Mouse (Mus musculus) MEL-GATA-1-ER (cell line): ENCODE data around the gene Selenoi.
"Not testable (repeated sequence)": the region's sequence is repeated elsewhere in the genome, so short reads cannot be mapped to it uniquely, and the experiment has no call there.

Source experiments
- DNase-seq: peaks from one replicate; pipeline ENCODE4 v3.0.0-alpha.2; 2012; ENCODE audit warnings: low read depth; ENCODE audit errors: extremely low read depth

The Selenoi gene

DNA sequence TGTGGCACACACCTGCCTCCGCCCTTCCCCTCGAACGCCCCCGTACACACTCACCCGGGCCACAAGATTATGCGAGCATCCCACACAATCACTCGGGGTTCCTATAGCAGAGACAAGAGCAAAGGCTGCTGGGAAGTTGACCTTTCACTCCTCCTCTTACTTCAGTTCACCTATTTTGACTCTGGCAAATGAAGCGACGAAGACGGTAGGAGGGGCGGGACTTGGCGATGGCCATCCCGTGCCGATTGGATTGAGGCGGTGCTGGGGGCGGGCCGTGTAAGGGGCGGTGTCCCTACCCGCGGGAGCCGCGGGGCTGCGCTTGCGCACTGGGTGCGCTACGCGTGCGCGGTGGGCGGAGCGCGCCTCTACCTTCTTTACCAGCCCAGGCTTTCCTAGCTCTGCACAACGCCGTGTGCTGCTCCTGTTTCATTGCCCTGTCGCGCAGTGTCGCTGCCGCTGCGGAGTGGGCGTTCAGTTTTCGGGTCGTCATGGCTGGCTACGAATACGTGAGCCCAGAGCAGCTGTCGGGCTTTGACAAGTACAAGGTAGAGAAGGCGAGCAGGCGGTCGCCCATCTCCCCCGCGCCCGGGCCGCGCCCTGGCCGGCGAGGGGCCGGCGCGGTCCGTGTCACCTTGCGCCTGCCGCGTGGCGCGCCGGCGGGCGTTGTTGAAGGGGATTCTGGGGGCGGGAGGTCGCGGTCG is at the start of gene Selenoi:
Gene Selenoi, plus strand, starts transcription at position 311 of the 701 bp plus-strand sequence.
- DNase-seq: peak; percentile 99

DNA sequence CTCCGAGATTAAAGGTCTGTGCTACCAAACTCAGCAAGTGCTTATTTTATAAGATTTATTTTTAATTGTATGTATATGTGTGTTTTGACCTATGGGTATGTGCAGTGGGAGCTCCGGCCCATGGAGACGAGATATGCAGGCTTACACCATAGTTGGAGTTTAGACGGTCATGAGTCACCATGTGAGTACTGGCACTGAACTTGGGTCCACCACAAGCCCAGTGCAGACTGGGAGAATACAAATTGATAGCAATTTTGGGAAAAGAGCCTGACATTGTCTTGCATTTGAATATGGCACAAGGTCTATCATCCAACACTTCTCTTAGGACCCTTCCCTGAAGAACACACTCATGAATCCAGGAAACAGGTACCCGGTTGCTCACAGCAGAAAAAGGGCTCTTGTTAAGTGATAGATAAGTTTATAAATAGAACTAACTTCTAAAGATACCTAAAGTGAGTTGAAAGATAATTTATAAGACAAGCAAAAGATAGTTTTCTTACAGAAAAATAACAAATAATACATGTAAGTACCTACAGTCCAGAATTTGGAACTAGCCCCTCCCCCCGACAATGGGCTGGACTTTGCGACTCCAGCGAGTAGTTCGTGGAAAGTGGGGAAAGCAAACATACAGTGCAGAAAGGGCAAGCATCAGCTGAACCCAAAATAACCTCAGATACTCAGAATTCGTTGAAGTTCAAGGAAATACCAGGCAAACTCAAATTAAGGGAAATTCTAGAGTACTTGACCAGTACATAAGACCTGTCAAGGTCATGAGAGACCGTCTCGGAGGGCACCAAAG is 44.5 kb upstream of the Selenoi start:
- no peak for DNase-seq

DNA sequence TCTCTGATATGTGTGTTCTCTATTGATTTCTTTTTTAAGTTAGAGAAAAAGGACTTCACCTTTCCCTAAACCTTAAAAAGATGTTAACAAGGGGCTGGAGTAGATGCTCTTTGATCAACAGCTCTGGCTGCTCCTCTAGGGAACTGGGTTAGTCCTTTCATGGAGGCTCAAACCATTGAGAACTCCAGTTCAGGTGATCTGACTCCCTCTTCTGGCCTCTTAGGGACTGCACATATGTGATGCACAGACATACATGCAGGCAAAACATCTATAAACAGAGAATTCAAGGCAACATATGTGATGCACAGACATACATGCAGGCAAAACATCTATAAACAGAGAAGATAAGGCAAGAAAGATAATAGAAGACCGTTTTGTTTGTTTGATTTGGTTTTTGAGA is 39.9 kb upstream of the Selenoi start:
- DNase-seq: no peak

DNA sequence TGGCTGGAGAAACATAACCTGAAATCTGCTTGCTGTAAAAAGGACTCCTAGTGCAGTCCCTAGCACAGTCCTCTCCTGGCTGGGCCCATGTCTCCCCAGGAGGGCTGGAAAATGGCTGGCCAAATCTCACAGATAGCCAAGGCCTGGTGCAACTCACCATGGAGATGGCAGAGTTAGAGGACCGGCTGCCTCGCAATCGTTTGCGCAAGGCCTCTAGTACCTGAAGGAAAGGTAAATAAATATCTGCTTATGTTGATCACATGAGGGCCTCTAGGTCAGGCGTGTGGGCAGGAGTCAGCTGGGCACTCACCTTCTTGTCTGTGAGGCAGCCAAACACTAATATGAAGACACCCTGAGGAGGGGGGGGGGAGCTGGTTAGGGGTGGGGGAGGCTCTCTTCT is 37.0 kb upstream of the Selenoi start:
- no peak for DNase-seq

DNA sequence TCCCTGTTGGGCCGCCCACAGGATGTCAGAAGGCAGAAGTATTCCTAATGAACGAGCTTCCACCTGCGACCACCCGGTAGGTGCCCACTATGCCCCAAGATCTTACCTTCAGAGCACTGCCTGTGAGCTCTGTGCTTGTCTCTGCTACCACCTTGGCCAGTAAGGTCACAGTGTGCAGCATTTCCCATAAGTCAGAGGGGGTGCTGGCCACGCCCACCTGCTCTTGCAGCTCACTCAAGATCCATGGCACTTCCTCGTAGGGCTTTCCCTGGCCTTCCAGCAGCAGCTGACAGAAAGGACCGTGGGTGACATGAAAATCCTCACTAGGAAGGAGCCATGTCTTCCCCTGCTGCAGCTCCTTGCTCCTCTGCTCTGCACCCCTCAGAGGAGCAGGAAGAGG is 34.1 kb upstream of the Selenoi start:
- peak; percentile 71 for DNase-seq

DNA sequence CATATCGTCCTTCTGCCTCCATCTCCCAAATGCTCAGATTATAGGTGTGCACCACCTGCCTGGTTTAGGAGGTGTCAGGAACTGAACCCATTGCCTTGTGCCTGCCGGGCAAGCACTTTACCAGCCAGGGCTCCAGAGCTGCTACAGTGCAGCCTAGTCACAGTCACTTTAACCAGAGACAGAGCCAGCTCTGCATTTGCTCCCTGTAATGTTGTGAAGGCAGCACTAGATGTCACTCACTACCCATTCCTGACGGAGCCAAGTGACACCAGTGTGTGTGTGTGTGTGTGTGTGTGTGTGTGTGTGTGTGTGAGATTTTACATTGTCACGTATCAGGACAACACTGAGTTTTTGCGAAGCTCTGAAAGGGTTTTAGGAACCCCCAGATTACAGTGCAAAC is 30.9 kb upstream of the Selenoi start:
- DNase-seq: peak; percentile 39

DNA sequence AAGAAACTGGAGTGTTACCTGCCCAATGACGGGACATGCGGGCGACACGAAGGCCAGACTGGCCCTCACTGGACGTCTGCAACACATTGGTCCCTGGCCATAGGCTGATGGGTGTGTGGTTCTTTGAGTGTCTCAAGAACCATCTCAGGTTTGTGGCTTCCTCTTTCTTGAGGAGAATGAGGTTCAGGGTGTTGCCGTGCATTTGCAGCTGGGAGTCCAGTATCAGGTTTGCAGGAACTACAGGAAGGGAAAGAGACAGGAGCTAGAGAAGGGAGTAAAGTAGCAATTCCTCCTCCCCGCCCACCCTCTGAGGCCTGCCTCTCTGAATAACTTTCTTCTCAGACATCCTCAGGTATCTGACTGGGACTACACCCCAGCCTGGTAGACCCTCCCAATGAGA is 30.2 kb upstream of the Selenoi start:
- peak; percentile 36 for DNase-seq

DNA sequence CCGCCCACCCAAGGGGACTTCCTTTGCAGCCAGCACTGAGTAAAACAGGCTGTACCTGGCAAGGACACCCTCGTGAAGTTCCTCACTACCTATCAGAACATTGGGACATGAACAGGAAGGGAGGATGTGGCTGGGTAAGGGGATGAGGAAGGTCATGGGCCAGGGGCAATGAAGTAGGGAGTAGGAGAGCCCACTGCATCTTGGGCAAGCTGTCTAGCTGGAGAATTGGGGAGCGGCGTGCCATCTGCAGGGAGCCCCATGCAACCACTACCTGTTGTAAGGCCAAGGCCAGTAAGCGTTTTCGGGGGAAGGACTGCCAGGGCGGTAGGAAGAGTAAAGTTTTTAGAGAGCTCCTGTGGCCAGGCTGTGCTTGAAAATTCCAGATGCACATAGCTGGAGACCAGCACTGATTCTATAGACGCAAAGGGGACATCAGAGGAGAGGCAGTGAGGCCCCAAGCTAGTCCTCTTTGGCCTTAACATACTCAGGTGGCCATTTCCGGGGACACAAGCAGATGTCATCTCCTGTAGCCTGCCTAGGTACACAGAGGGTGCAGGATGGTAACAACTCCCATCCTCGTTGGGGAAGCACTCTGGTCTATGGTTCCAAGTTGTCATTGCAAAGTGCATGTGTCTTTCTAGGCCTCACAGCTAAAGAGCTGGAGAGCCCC is 29.0 kb upstream of the Selenoi start:
- no peak for DNase-seq

DNA sequence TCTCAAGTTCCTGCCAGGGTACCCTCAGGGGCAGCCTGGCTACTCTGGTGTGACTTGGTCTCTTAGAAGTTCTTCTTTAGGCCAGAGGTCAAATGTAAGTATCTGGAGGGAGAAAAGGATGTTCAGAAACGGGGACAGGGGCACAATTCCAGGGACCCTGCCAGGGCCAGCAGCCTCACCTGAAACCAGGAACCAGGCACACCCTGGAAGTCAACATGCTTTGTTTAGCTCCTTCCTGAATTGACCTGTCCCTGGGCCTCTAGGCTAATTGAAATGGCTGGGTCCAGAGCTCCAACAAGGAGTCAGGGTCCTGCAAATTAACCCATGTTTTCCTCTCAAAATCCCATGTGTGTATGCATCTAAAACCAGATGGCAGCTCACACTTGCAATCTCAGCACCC is 27.9 kb upstream of the Selenoi start:
- no peak for DNase-seq

DNA sequence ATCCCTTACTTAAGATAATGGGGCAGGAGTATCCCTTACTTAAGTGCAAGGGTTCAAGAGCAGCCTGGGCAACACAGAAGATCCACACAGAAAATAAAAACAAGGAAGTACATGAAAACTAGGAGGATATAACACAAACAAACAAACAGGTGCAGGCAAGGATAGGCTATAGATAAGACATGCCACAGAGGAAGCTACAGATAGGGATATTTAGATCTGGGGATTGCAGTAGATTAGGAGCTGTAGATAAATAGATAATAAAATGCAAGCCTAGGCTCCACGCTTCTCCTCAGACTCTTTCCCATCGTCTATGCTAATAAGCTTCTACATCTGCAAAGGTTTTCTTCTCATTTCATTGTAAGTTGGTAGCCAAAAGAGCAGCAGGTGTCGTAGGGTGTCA is 27.3 kb upstream of the Selenoi start:
- DNase-seq: no peak

DNA sequence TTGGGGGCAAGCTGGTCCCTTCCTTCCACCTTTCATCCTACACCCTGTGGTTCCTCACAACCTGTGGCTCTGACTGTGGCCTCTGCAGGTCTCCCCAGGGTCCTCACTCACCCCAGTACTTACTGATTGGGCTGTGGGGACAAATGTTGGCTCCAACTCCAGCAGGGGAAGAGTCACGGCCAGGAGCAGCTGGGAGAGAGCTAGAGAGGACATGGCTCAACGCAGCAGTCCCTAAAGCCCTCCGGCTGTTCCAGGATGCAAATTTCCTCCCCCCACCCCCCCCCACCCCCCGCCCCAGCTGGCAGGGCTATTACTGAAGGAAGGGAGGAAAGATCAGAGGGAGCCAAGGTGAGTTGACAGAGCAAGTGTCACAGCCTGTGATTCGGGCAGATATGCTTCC is 26.9 kb upstream of the Selenoi start, which contains the start of gene Adgrf3:
Gene Adgrf3, minus strand, starts transcription at position 230 of the 400 bp plus-strand sequence.
- no peak for DNase-seq

DNA sequence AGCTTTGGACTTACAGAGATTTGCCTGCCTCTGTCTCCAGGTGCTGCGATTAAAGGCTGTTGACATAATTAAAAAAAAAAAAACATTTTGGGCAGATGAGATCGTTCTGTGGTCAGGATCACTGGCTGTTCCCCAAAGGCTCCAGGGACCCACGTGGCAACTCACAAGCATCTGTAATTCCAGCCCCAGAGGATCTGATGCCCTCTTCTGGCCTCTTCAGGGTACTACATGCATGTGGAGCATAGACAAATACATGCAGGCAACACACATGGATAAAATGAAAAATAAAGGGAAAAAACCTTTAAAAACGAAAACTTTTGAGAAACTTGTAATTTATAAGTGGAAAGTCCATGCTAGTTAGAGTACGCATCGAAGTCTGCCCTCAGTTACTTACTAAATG is 25.1 kb upstream of the Selenoi start:
- peak; percentile 80 for DNase-seq

DNA sequence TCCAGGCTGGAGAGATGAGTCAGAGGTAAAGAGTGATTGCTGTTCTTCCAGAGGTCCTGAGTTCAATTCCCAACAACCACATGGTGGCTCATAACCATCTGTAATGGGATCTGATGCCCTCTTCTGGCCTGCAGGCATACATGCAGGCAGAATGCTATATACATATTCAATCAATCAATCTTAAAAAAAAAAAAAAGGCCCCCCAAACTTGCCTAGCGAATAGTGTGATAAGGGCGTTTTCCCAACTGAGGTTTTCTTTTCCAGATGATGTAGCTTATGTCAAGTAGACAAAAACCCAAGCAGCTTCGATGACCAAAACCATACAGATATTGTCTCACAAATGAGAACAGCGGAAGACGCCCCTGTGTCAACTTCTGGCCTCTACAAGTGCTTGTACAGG is 21.6 kb upstream of the Selenoi start:
- DNase-seq: not testable (repeated sequence)

DNA sequence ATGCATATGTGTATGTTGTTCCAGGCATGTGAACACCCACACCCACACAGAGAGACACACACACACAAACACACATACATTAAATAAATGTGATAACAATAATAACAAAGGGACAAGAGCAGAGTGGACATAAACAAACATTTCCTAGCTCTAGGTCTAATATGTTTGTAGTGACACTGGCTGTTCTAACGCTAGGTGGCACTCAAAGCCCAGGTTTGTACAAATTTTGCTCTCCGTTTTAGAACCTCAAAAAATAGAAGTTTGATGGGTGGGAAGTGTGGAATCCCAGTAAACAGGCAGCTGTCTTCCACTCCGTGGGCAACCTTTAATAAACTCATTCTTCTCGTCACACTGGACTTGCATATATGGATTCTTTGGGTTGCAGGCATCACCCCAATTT is 17.5 kb upstream of the Selenoi start:
- no peak for DNase-seq

DNA sequence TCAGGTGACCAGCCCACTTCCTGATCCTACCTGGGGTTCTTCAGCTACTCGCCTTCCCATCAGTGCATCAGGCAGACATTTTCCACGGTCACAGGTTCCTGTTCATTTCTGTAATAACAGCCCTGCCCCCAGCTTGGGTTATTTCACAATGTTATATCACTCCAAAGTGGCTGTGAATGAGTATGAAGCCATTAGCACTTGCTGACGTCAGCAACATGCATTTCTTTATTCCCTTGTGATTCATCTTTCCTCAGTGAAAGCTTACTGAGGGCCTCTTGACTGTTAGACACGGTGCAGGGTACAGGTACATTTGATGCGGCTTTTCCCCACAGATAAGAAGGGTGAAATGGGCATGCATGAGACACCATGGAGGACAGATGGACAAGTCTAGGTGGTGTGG is 16.4 kb upstream of the Selenoi start:
- no peak for DNase-seq

DNA sequence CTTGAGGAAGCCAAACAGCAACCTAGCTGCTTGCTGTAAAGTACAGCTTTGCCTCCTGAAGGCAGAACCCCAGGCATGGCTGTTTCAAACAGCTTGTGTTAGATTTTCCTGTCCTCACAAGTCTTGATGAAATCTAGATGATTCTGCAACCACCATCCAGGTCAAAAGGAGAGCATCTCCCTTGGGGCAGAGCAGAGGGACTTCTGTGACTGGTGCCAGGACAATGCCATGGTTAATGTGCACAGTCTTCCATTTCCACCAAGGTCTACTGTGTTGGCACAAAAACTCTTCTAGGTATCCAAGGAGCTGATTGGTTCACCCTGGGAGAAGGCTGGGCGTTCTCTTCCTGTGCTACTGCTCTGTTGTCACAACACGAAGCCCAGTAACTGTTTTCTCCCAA is 12.7 kb upstream of the Selenoi start:
- no peak for DNase-seq

DNA sequence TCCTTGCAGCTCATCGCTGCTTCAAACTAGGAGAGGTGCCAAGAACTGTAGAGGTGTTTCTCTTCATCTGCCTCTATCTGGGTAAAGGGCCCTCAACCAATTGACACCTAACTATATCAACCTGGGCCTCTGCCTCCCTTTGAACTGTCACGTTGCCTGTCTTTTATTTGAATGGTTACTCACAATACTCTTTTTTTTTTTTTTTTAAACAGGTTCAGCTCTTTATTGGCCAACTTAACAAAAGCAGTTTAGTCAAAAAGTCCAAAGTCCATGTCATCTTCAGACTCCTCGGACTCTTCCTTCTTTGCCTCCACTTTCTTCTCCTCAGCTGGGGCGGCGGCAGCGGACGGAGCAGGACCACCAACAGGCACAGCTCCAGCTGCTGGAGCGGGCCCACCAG is 11.7 kb upstream of the Selenoi start:
- DNase-seq: no peak

DNA sequence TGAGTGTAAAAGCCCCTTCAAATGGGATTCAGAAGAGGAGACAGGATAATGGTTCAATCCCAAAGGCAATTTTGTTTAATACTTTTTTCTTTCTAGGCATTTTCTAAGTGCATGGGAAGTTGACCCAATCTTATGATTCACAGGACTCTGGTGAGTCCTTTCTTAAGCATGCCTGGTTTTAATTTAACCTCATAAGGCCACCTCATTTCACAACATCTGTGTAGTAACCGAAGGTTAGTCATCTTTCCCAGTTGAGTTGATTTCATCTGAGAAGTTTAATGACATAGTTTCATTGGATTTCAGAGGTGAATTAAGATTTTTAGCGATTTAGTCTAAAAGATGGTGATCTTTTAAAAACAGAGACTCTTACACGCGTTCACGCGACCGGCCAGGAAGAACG is 9.7 kb upstream of the Selenoi start:
- DNase-seq: no peak

DNA sequence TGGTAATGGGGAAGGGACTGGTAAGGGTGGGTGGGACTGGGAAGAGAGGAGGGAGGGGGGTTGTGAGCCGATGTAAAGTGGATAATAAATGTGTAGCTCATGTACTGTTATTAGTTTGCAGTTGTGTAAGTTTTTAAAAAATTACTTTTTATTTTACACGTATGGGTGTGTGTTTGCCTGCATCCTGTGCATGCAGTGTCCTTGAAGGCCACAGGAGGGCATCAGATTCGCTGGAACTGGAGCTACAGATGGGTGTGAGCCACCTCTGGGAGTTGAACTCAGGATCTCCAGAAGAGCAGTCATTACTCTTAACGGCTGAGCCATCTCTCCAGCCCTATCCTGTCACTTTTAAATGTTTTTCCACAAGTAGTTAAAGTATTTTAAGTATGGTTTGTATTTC is 1.5 kb upstream of the Selenoi start:
- DNase-seq: peak; percentile 52

DNA sequence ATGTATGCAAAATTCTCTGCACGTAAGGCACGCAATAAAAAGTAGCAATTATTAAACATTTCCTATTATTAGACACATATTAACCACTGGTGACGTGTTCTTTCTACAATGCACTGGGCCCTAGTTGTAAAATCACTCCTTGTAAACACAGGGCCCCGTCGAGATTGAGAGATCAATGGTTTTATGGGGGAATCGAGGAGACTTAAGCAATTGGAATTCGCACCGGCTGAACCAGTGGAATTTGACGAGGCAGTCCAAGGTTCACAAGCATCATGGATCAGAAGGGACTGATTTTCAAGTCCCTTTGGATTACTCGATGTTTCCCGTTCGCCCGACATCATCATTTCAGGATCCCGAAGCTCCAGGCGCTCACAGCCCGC is 500 bp upstream of the Selenoi start:
- no peak for DNase-seq

DNA sequence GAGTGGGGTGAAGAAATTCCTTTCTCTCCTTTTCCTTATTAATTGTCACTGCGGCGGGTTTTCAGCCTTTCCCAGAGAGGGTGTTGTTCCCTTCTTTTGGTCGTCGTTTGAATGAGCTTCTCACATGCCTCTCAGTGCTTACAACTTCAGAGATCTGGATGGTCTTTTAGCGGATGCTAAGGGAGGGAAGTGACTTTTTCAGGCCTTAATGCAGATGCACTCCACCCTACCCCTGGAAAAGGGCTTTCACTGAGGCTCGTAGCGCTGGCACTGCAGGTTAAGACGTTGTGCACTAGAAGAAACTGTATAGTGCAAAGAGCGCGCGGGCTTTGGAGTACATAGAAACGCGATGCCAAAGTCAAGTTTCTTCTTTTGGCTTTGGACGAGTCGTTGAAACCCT is 661 bp downstream of the Selenoi start:
- DNase-seq: peak; percentile 64

DNA sequence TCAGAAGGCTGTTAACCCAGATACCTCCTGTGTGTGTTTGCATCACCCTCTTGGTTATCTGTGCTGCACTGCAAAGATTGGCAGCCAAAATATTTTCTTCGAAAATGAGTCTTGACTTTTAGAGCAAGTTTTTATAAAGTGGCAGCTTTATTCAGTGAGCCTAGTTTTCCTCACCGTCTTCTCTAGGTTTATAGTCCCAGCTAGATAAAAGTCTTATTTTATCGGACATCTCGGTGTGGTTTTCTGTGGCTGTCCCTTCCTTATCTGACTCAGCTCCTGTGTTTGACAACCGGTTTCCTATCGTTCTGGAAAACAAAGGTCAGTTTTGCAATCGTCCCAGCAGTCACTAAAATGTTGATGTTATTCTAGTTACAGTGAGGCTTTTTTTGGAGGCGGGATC is 1.6 kb downstream of the Selenoi start:
- DNase-seq: no peak
